Mouse (Mus musculus): ENCODE measurements at regions not wholly inside any gene's neighbourhood (a gene's known extent, or its start where the extent isn't known, plus 50 kb on each side); places are given as distances from the start of the nearest gene placed in this dataset.

DNA sequence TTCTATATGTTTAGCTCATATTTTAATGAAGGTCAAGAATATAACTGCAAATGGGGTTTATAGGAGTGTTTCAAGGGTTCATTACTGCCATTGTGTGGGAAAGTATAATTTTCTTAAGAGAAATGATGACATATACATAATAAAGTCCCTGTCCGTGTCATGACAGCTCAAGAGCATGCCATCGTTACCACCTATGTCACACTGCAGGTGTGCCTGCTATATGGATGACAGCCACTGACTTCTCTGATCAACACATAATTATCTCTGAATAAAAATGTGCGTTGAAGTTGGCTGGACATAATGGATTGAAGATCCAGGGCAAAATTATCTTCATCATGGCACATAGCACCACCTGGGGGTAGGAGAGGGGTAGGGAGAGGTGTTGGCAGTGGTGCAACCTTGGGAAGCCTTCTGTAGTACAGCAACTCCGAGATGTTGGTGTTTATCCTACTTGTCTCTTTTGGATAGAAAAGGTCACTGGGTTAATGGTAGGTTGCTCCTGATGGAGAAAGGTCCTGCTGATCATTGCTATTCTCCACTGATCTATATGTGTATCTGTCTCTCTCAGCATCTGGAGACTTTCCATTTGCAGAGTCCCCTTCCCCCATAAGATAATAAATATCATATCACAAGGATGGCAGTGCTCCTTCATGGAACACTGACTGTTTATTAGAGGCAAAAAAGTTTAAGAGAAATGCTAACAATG, 291.4 kb downstream of the Tfec start:
- 44% methylated on average over 4 of the region's 4 CpGs for WGBS
- no peak overlapping the region for H3K9ac ChIP-seq (ENCODE audit: low read length)
- H3K27ac ChIP-seq (ENCODE audit: low read depth, low read length), result no peak overlapping the region
- peaks cover 8% of the 10 kb centered on the region for H3K4me1 ChIP-seq (ENCODE audit: control insufficient read depth, insufficient read depth, low read length)
- peak; percentile 77 for ATAC-seq
- H3K27me3 ChIP-seq (replicated peaks; ENCODE audit: control insufficient read depth, insufficient read depth, low read length), result no peaks in the 10 kb centered on the region
- no peak overlapping the region for H3K4me2 ChIP-seq (ENCODE audit: low read length)
- no peak for DNase-seq (ENCODE audit: low spot score)
- no peaks in the 10 kb centered on the region for H3K9me3 ChIP-seq (replicated peaks; ENCODE audit: control insufficient read depth, low read length)
- H3K36me3 ChIP-seq (ENCODE audit: control insufficient read depth, insufficient read depth, low read length), result no peaks in the 10 kb centered on the region
- no peak overlapping the region for H3K4me3 ChIP-seq (ENCODE audit: low read depth, low read length)

- Histone ChIP-seq H3K9me3 (replicated peaks; ENCODE audit: control insufficient read depth, low read length) (no peaks in the 10 kb centered on the region), H3K27ac (ENCODE audit: low read depth, low read length) (no peak overlapping the region), H3K36me3 (ENCODE audit: control insufficient read depth, insufficient read depth, low read length) (no peaks in the 10 kb centered on the region), H3K4me1 (ENCODE audit: control insufficient read depth, insufficient read depth, low read length) (no peaks in the 10 kb centered on the region), H3K4me2 (ENCODE audit: low read length) (no peak overlapping the region), H3K9ac (ENCODE audit: low read length) (no peak overlapping the region), H3K4me3 (ENCODE audit: low read depth, low read length) (no peak overlapping the region), H3K27me3 (replicated peaks; ENCODE audit: control insufficient read depth, insufficient read depth, low read length) (no peaks in the 10 kb centered on the region)
- ATAC-seq, result no peak
- WGBS, result 90% methylated on average over 2 of the region's 2 CpGs
- DNase-seq (ENCODE audit: low spot score), result no peak
These were observed 305.8 kb downstream of the Tfec start for GRCm38 (mm10) chr6:16592411-16592810.

DNA sequence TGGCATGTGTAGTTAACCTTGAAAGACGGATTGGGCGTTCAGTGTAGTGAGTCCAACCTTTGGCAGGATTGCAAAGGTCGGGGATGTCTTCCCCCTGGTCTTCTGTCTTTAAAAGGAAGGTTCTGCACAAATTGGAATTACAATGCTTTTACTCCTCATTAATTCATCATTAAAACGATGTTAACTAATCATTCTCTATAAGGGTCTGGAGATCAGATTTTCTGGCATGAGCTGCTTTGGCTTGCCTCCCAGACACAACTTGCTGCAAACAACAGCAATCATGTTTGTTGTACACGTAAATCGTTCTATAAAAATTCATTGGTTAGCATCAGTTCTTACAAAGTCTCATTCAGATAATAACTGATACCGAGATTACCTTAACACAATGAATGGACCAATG, 315.9 kb downstream of the Tfec start:
- Histone ChIP-seq H3K4me3 (ENCODE audit: low read depth, low read length) (no peak overlapping the region), H3K27me3 (replicated peaks; ENCODE audit: control insufficient read depth, insufficient read depth, low read length) (no peaks in the 10 kb centered on the region), H3K9me3 (replicated peaks; ENCODE audit: control insufficient read depth, low read length) (no peaks in the 10 kb centered on the region), H3K27ac (ENCODE audit: low read depth, low read length) (no peak overlapping the region), H3K4me2 (ENCODE audit: low read length) (no peak overlapping the region), H3K9ac (ENCODE audit: low read length) (no peak overlapping the region), H3K36me3 (ENCODE audit: control insufficient read depth, insufficient read depth, low read length) (no peaks in the 10 kb centered on the region), H3K4me1 (ENCODE audit: control insufficient read depth, insufficient read depth, low read length) (no peaks in the 10 kb centered on the region)
- DNase-seq (ENCODE audit: low spot score) (peak; percentile 56), ATAC-seq (peak; percentile 50; the same call in 1 of the 2 replicates)
- 29% methylated on average over 7 of the region's 7 CpGs for WGBS

GRCm38 (mm10) chr6:16581801-16582200, 316.4 kb downstream of the Tfec start:
- Histone ChIP-seq H3K27ac (ENCODE audit: low read depth, low read length) (no peak overlapping the region), H3K4me3 (ENCODE audit: low read depth, low read length) (no peak overlapping the region), H3K4me2 (ENCODE audit: low read length) (no peak overlapping the region), H3K4me1 (ENCODE audit: control insufficient read depth, insufficient read depth, low read length) (no peaks in the 10 kb centered on the region), H3K36me3 (ENCODE audit: control insufficient read depth, insufficient read depth, low read length) (no peaks in the 10 kb centered on the region), H3K9me3 (replicated peaks; ENCODE audit: control insufficient read depth, low read length) (no peaks in the 10 kb centered on the region), H3K27me3 (replicated peaks; ENCODE audit: control insufficient read depth, insufficient read depth, low read length) (no peaks in the 10 kb centered on the region), H3K9ac (ENCODE audit: low read length) (no peak overlapping the region)
- DNase-seq (ENCODE audit: low spot score) (peak; percentile 13), ATAC-seq (peak; percentile 37; the same call in 1 of the 2 replicates)
- 39% methylated on average over 4 of the region's 4 CpGs for WGBS

GRCm38 (mm10) chr6:16575875-16576274, 322.4 kb downstream of the Tfec start:
- ATAC-seq (no peak), DNase-seq (ENCODE audit: low spot score) (no peak)
- Histone ChIP-seq H3K27me3 (replicated peaks; ENCODE audit: control insufficient read depth, insufficient read depth, low read length) (no peaks in the 10 kb centered on the region), H3K4me1 (ENCODE audit: control insufficient read depth, insufficient read depth, low read length) (no peaks in the 10 kb centered on the region), H3K4me3 (ENCODE audit: low read depth, low read length) (no peak overlapping the region), H3K4me2 (ENCODE audit: low read length) (no peak overlapping the region), H3K36me3 (ENCODE audit: control insufficient read depth, insufficient read depth, low read length) (no peaks in the 10 kb centered on the region), H3K27ac (ENCODE audit: low read depth, low read length) (no peak overlapping the region), H3K9ac (ENCODE audit: low read length) (no peak overlapping the region), H3K9me3 (replicated peaks; ENCODE audit: control insufficient read depth, low read length) (no peaks in the 10 kb centered on the region)
- 85% methylated on average over 2 of the region's 2 CpGs for WGBS

DNA sequence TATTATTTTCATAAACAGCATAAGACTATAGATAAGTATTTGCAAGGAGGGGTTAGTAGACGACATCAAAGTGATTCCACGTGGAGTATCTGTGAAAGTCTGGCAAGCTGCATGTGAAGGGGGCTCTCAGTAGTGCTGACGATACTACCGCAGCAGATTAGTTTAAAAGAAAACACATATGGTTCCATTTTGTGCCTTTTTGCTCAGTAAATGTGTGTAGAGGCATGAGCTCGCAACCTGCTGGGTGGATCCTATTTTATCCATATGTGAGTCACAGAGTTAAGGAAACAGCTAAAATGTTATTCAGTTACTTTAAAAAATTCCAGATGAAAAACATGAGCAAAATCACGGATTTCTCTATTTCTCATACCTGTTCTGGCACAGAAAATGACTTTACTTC, 325.4 kb downstream of the Tfec start:
- Histone ChIP-seq H3K9me3 (replicated peaks; ENCODE audit: control insufficient read depth, low read length) (no peaks in the 10 kb centered on the region), H3K27me3 (replicated peaks; ENCODE audit: control insufficient read depth, insufficient read depth, low read length) (no peaks in the 10 kb centered on the region), H3K4me1 (ENCODE audit: control insufficient read depth, insufficient read depth, low read length) (no peaks in the 10 kb centered on the region), H3K4me2 (ENCODE audit: low read length) (no peak overlapping the region), H3K27ac (ENCODE audit: low read depth, low read length) (no peak overlapping the region), H3K36me3 (ENCODE audit: control insufficient read depth, insufficient read depth, low read length) (no peaks in the 10 kb centered on the region), H3K9ac (ENCODE audit: low read length) (no peak overlapping the region), H3K4me3 (ENCODE audit: low read depth, low read length) (no peak overlapping the region)
- DNase-seq (ENCODE audit: low spot score) (no peak), ATAC-seq (no peak)
- 81% methylated on average over 6 of the region's 6 CpGs for WGBS

GRCm38 (mm10) chr6:16551945-16552673, 346.1 kb downstream of the Tfec start:
- 51% methylated on average over 7 of the region's 7 CpGs for WGBS
- DNase-seq (ENCODE audit: low spot score), result peak; percentile 33

DNA sequence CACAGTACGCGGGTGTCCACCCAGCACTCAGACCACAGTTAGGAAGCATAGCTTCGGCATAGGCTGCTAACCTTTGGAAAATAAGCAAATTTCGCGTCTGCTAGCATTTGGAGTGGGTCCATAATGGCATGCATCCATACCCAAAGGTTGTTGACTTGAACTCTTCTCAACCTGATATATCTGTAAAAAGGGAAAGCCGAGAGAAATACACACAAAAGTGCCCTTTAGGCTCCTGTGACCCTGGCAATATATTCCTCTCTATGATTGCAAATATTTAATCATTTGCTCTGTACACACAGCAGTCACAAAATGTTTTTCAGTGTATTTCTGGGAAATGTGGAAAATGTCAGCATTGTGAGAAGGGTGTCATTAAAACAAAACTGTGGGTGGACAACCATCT, 347.1 kb downstream of the Tfec start:
- DNase-seq (ENCODE audit: low spot score) (no peak), ATAC-seq (no peak)
- Histone ChIP-seq H3K36me3 (ENCODE audit: control insufficient read depth, insufficient read depth, low read length) (no peaks in the 10 kb centered on the region), H3K4me1 (ENCODE audit: control insufficient read depth, insufficient read depth, low read length) (peaks cover 5% of the 10 kb centered on the region), H3K4me2 (ENCODE audit: low read length) (no peak overlapping the region), H3K9ac (ENCODE audit: low read length) (no peak overlapping the region), H3K27ac (ENCODE audit: low read depth, low read length) (no peak overlapping the region), H3K27me3 (replicated peaks; ENCODE audit: control insufficient read depth, insufficient read depth, low read length) (no peaks in the 10 kb centered on the region), H3K9me3 (replicated peaks; ENCODE audit: control insufficient read depth, low read length) (no peaks in the 10 kb centered on the region), H3K4me3 (ENCODE audit: low read depth, low read length) (no peak overlapping the region)
- WGBS, result 62% methylated on average over 6 of the region's 6 CpGs

More at GRCm38 (mm10) chr6:16551945-16552673, 346.1 kb downstream of the Tfec start:
- Histone ChIP-seq H3K4me2 (ENCODE audit: low read length) (no peak overlapping the region), H3K27ac (ENCODE audit: low read depth, low read length) (no peak overlapping the region), H3K4me1 (ENCODE audit: control insufficient read depth, insufficient read depth, low read length) (peaks cover 5% of the 10 kb centered on the region), H3K9ac (ENCODE audit: low read length) (no peak overlapping the region), H3K9me3 (replicated peaks; ENCODE audit: control insufficient read depth, low read length) (no peaks in the 10 kb centered on the region), H3K27me3 (replicated peaks; ENCODE audit: control insufficient read depth, insufficient read depth, low read length) (no peaks in the 10 kb centered on the region), H3K36me3 (ENCODE audit: control insufficient read depth, insufficient read depth, low read length) (no peaks in the 10 kb centered on the region), H3K4me3 (ENCODE audit: low read depth, low read length) (no peak overlapping the region)
- ATAC-seq, result peak; percentile 24; the same call in 1 of the 2 replicates

GRCm38 (mm10) chr6:16550445-16550844, 347.8 kb downstream of the Tfec start:
- Histone ChIP-seq H3K4me2 (ENCODE audit: low read length) (no peak overlapping the region), H3K4me3 (ENCODE audit: low read depth, low read length) (no peak overlapping the region), H3K27ac (ENCODE audit: low read depth, low read length) (no peak overlapping the region), H3K9me3 (replicated peaks; ENCODE audit: control insufficient read depth, low read length) (no peaks in the 10 kb centered on the region), H3K4me1 (ENCODE audit: control insufficient read depth, insufficient read depth, low read length) (peaks cover 5% of the 10 kb centered on the region), H3K27me3 (replicated peaks; ENCODE audit: control insufficient read depth, insufficient read depth, low read length) (no peaks in the 10 kb centered on the region), H3K36me3 (ENCODE audit: control insufficient read depth, insufficient read depth, low read length) (no peaks in the 10 kb centered on the region), H3K9ac (ENCODE audit: low read length) (no peak overlapping the region)
- DNase-seq (ENCODE audit: low spot score) (peak; percentile 80), ATAC-seq (peak; percentile 76)
- 35% methylated on average over 9 of the region's 9 CpGs for WGBS

All from forebrain, embryonic 14.5 days (tissue).